Mouse (Mus musculus): ENCODE measurements at regions not wholly inside any gene's neighbourhood (a gene's known extent, or its start where the extent isn't known, plus 50 kb on each side); places are given as distances from the start of the nearest gene placed in this dataset.
A peak's percentile ranks its signal among the peaks of the same experiment; 100 is the strongest.
"Not testable (repeated sequence)": the region's sequence is repeated elsewhere in the genome, so short reads cannot be mapped to it uniquely, and the experiment has no call there.

DNA sequence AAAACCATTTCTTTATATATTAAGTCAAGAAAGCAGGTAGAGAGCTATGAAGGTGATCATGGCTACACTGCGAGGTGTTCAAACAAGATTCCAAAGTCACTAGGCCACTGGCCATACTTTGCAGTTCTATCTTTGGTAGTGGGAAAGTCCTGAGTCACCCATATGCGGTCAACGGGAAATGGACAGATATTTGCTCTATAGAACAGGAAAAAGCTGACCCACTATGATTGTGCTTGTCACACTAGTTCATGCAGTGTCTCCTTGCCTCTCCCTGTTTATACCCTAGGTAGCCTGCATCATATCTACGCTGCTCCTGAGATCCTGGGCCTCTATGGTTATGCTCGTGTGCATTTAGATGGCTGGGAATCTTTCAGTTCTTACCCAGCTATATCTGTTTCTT, 188.9 kb upstream of the Pfkp start:
- no peak for DNase-seq (ENCODE audit: low spot score)

DNA sequence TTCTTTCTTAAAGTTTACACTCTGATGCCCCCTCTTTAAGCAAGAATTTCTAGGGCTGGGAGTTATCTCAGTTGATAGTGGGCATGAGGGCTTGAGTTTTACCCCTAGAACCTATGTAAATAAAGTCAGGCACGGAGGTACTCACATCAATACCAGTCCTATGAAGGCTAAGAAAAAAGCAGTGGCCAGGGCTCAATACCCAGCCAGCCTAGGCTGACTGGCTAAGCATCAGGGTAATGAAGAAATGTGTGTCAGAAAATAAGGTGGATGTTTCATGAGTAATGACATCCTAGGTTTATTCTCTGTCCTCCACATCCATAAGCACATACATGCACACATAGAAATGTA, 188.5 kb upstream of the Pfkp start:
- no peak for DNase-seq (ENCODE audit: low spot score)

DNA sequence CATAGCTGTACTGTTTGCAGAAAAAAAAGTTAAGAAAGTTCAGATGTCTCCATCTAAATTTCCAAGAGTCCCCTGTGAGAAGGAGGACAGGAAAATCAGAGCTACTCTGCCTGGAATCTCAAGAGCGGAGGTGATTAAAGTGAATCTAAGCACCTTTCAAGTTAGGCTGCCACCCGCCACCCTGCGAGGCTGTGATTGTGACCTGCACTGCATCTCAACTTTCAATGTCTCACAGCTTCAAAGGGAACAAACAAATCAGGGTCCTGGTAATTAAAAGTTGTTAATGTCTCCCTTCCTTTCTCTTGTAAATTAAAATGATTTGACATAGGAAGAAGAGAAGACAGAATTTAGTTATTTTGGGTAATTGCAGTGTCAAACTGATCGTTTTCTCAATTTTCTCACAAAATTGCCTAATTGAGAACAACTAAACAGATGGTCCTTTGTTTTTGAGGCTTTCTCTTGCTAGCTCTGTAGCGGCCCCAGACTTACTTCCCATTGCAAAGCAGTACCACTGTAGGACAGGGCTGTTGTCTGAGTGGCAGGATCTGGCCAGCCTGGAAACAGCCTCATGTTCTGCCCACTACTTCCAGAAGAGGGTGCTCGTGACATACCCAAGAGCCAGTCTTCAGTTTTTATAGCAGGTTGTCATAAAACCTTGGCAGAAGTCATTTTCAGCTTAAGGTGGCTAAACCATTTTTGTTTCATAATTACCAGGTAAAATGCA, 187.9 kb upstream of the Pfkp start:
- peak; percentile 34 for DNase-seq (ENCODE audit: low spot score)

DNA sequence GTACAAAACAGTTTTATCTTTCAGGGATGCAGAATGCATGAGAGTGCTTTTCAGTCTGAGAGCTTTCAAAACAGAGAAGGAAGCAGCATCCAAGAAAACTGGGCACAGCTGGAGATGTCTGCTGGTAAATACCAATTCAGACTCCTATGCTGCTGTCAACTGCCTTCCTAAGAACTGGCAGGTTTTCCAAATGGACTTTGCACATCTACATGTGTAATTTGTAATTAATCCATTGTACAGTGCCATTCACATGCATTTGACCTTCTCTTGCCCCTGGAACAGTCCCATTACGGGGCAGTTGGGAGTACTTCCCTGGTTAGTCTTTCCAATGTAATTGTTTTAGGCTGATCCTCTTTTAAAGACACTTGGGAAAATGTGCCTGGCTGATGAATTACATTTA, 181.3 kb upstream of the Pfkp start:
- DNase-seq (ENCODE audit: low spot score): no peak

DNA sequence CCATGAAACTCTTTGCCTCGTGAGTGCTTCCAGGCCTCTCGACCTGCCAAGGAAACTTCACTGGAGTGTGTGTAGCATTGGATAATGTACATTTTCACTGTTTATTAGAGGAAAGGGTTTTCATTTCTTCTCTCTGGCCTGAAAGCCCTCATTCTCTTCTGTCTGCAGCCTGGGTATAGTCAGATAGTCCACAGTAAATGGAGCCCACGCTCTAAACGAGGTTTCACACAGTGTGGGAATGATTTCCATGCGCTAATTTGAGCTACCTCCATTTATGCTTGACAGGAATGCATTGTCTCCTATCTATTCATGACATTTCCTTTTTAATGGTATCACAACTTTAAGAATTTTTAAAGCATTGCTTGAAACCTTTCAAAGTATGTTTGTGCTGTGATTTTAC, 180.8 kb upstream of the Pfkp start:
- no peak for DNase-seq (ENCODE audit: low spot score)

DNA sequence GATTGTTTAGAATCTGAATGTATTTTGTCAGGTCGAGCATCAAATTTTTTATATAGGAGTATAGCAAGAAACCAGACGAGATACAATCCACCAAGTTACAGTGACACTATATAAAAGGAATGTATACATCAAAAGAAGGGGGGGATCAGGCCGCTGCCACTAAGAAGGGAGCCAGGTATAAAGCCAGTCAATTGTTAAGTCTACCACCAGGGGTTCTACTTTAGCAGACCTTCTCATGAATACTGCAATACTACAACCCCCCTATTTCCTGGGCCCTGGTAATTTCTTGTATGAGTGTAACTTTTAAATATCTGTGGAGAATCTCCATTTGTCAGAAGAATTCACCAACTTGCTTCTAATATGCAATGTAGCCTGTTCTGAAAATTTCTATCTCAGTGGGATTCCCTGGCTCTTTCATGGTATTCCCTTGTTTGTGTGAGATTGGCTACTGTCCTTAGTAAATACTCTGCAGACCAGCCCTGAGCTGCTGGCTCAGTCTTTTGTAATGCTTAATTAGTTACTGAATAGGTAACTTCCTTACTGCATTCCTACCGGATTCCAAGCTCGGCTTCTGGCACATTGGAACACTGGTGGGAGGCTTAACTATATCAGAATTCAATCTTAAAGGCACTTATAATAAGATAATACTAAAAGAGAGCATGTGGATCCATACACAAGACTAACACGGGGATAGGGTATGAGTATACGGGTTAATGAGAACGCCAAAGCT, 180.2 kb upstream of the Pfkp start:
- not testable (repeated sequence) for DNase-seq (ENCODE audit: low spot score)

DNA sequence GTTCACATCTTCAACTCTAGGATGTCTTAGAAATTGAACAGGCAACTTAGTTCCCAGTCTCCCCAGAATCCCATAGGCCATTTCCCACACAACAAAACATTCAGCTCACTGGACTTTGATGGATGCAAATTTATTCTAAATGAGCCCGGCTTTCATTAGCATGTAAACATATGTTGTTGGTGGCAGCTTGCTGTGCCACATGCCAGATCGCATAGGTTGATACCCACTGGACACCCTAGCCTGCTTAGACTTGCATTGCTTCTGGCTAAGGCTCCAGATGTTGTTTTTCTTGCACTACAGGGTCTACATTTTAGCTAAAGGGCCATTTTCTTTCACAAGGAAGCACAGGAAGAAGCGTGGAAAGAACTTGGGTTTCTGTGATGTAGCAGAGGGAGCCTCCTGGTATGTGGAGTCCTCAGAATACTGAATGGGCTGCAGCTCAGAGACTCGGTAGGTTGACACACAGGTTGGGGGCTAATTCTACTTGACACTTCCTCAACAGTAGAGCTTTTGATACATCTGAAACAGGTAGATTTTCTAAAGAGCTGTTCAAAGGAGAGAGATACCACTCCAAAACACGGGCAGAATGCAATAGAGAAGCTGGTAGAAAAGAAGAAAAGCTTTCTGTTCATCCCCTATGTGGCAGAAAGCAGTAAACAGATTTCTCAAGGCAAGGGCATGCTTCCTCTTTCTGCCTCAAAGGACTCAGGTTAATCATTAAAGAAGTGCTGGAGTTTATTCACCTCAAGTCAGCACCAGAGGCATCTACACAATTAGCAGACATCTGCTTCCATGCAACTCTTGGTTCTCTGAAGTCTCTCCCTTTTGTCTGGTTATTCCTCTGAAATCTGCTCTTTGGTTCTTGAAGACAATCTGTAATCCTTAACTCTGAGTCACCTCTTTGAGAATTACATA, 153.9 kb upstream of the Pfkp start:
- no peak for DNase-seq (ENCODE audit: low spot score)

DNA sequence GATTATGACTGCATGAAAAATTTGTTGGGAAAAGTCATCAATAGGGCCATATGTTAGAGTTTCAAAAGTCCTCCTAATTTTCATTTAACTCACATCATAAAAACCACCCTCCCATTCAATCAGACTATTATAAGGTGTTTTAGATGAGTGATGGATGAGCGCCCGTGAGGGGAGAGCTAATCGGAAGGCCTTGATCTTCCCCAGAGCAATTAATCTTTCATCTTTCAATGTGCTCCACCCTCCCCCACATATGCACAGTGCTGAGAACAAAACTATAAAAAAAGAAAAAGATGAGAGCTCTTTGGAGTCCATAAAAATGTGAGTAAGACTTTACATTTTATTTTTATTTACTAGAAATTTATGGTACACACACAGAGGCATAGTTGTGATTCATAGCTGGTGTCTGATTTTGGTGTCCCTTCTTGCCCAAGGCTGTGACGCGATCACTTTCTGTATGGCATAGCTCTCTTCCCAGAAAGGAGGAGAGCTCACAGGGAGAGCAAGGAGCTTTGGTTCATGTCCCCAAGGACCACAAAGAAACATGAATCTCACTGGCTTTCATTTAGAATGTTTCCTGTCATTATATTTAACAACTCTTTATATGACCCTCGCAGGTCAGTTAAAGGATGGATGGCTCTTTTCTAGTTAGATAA, 119.5 kb upstream of the Pfkp start:
- DNase-seq (ENCODE audit: low spot score): no peak

DNA sequence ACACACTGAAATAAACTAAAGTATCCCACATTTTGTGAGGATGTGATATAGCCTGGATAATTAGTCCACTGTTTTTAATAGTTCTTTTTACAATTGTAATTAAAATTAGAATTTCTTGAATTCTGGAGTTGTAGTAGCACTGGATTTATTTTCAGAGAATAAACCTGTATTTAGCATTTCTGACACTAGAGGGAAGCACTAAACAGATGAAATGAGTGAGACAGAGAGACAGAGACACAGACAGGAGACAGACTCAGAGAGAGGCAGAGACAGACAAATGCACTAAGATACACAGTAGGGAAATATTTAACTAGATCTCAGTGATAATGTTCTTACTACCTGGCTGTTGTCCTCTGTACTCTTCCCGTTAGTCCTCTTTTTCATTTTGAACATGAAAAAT, 108.6 kb upstream of the Pfkp start:
- DNase-seq (ENCODE audit: low spot score): no peak

DNA sequence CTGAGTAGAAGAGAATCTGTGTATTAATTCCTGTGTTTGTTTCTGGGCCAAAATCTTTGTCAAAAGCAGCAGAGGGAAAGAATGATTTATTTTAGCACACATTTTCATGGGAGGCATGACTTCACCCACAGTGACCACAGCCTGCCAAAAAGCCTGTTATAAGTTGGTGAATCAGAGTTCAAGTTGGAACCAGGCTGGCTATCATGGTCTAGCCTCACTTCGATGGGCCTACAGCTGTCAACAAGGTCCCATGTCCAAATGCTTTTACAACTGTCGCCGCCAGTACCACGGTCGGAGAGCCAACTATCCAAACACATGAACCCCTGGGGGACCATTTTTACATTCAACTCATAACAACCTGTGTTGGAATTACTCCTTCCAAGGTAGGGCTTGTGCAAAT, 103.0 kb upstream of the Pfkp start:
- no peak for DNase-seq (ENCODE audit: low spot score)

DNA sequence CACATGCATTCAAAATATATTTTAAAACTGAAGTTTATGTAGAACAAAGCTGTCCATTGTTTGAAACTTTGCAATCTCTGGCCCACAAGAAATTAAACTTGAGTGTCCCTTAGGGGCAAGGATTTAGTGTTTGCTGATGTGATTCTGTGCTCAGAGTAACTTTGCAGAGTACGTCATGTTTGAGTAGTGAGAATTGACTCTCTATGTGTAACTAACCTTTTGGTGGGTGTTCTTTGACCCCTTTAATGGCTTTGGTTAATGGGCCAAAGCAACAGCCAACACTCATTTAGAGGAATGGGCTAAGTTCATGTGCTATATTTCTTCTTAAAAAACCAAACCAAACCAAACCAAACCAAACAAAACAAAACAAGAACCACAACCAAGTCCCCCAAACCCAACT, 102.6 kb upstream of the Pfkp start:
- no peak for DNase-seq (ENCODE audit: low spot score)

DNA sequence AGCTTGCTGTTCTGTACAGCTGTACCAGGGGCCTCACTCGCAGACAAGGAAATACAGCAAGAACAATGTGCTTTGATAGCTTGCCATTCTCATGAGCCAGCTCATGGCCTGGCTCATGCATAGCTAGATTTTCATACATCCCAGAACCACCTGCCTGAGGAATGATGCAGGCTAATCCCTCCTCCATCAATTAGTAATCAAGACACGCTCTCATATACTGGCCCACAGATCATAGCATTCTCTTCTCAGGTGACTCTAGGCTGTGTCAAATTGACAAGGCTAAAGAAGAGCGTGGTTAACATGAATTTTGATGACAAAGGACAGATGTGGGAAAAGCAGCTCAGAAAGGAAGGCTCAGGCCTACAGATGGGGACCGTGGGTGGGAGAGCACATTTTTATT, 93.3 kb upstream of the Pfkp start:
- DNase-seq (ENCODE audit: low spot score): no peak

DNA sequence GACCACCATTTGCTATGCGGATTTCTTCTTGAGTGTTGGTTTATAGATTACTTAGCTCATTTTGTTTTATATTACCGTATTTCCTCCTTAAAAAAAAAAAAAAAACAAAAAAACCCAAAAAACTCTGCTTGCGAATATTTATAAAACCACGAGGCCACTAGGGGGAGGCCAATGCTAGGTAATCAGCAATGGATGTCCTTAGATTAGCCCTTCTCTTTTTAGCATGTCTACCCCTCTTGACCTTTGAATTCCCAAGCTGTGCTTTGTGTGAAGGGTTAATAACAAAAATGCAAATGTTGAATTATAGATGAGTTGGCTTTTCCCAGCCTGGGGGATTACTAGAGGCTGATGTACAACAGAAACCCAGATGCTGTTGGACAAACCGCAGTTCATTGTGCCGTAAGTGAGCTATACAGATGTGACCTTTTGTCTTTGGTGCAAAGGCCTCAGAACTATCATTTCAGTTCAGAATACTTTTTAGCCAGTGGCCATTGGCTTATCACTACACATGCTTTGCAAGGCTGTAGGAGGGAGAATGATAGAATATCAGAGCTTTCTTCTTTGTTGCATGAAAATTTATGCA, 88.5 kb upstream of the Pfkp start:
- DNase-seq (ENCODE audit: low spot score): no peak
